Mouse (Mus musculus) liver, adult 2 months (tissue): ENCODE measurements around the gene Cox14. TPM values are rescaled to one million over a fixed set of nuclear protein-coding genes. Genes with fewer than 3 reads are reported as not detected.

Experiments used
- DNase-seq: peaks from one replicate; pipeline ENCODE4 v3.0.0-alpha.2; 2011; ENCODE audit warnings: low read depth, low spot score; ENCODE audit errors: extremely low read depth
- H3K27ac ChIP-seq: fragments of 200-500 bp; replicated peaks from 2 replicates; pipeline ENCODE4 v1.5.1; 2012; ENCODE audit warnings: low read depth, mild to moderate bottlenecking, control low read depth, inconsistent platforms, low read length; ENCODE audit not compliant: insufficient read depth
- H3K27me3 ChIP-seq: fragments of 200-500 bp; 2 replicates; pipeline ENCODE4 v1.6.1; 2012; ENCODE audit warnings: mild to moderate bottlenecking, moderate library complexity, low read length, inconsistent platforms; ENCODE audit not compliant: control insufficient read depth, insufficient read depth
- H3K36me3 ChIP-seq: fragments of 200-500 bp; 2 replicates; pipeline ENCODE4 v1.6.1; 2012; ENCODE audit warnings: low read length, inconsistent platforms; ENCODE audit not compliant: control insufficient read depth, insufficient read depth
- H3K4me1 ChIP-seq: fragments of 200-500 bp; 2 replicates; pipeline ENCODE4 v1.6.1; 2011; ENCODE audit warnings: low read length; ENCODE audit not compliant: control insufficient read depth, insufficient read depth
- H3K4me3 ChIP-seq: fragments of 200-500 bp; 2 replicates; pipeline ENCODE4 v1.5.1; 2011; ENCODE audit warnings: low read depth, mild to moderate bottlenecking, control low read depth, low read length, moderate library complexity; ENCODE audit not compliant: insufficient read depth
- H3K79me2 ChIP-seq: fragments of 200-500 bp; 2 replicates; pipeline ENCODE4 v1.6.1; 2012; ENCODE audit warnings: inconsistent platforms, mild to moderate bottlenecking, low read length, moderate library complexity; ENCODE audit not compliant: control insufficient read depth, insufficient read depth
- H3K9ac ChIP-seq: fragments of 200-500 bp; 2 replicates; pipeline ENCODE4 v1.6.1; 2012; ENCODE audit warnings: low read depth, mild to moderate bottlenecking, control low read depth, inconsistent platforms, low read length
- CTCF ChIP-seq: fragments of 200-500 bp; IDR thresholded peaks from 2 replicates; pipeline ENCODE4 v1.5.1; 2011; ENCODE audit warnings: low read depth, low read length, control low read depth
- POLR2A ChIP-seq: fragments of 200-500 bp; IDR thresholded peaks from 2 replicates; pipeline ENCODE4 v1.6.1; 2011; ENCODE audit warnings: low read length, control low read depth; ENCODE audit not compliant: insufficient read depth; ENCODE audit errors: extremely low read depth
- WGBS: fragments of 180-500 bp; shearing (Covaris S2); methylation state at CpG from one replicate; pipeline ENCODE4 v1.1.7; 2018; 5-methylcytosine and 5-hydroxymethylcytosine counted together
- polyA plus RNA-seq: library from polyadenylated mRNA; depleted of rRNA; stranded (reverse); fragments of >200 nt; gene quantifications from 2 replicates; pipeline ENCODE4 v1.2.3, GENCODE M21; 2012
- total RNA-seq: library from RNA; depleted of rRNA; stranded (reverse); fragments of >200 nt; gene quantifications from 2 replicates; pipeline ENCODE4 v1.2.3, GENCODE M21; 2014

The Cox14 gene
- total and polyA plus RNA-seq, 2 experiments, result 58.6 to 117 TPM

GRCm38 (mm10) chr15:99688712-99689111 lies 36.7 kb upstream of the Cox14 start:
- no peaks in the 10 kb centered on the region for H3K4me1 ChIP-seq
- no peak overlapping the region for H3K9ac ChIP-seq
- no peak overlapping the region for H3K4me3 ChIP-seq
- H3K79me2 ChIP-seq, result no peaks in the 10 kb centered on the region
- TF ChIP-seq POLR2A (no peak), CTCF (peak; percentile 89)
- 4% methylated on average over 4 of the region's 4 CpGs for WGBS
- no peaks in the 10 kb centered on the region for H3K27me3 ChIP-seq
- DNase-seq, result peak; percentile 47
- H3K27ac ChIP-seq, result no peak overlapping the region
- no peaks in the 10 kb centered on the region for H3K36me3 ChIP-seq

DNA sequence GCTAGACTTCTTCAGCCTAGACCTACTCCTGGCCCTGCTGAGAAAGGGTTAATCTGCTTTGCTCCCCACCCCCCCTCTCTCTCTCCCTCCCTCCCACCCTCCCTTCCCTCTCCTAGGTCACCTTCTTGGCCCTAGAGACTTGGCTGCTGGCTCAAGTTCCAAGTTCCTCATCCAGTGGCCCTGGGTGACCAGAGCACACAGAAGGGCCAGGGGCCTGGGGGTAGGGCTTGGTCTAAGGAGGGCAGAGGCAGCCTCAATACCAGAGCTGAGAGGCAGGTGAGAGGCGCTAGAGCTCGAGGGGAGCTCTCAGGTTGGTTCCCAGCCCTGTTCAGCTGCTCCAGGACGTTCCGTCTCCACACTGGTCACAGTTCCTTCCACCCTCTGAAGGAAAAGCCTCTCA lies 34.5 kb upstream of the Cox14 start:
- Histone ChIP-seq H3K36me3 (no peaks in the 10 kb centered on the region), H3K27ac (no peak overlapping the region), H3K9ac (no peak overlapping the region), H3K79me2 (no peaks in the 10 kb centered on the region), H3K4me3 (no peak overlapping the region), H3K4me1 (no peaks in the 10 kb centered on the region), H3K27me3 (no peaks in the 10 kb centered on the region)
- TF ChIP-seq POLR2A (no peak), CTCF (no peak)
- WGBS, result 68% methylated on average over 4 of the region's 4 CpGs
- no peak for DNase-seq

DNA sequence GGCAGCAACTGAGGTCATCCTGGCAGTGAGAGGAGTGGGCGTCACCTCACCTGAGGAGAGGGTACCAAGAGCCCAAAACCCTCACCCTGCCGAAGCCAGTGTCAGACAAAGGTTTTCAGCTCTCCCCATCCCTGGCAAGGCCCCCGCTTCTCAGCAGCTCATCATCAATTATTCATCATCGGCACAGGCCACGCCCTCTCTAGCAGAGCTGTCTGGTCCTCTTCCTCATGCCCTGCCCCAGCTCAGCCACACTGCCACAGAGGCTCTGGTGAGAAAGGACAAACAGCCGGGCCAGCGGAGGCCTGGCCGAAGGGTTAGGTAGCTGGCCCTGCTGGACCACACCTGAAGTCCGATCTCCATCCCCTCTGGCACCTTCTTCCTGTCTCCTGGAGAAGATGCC lies 33.4 kb upstream of the Cox14 start:
- Histone ChIP-seq H3K4me1 (no peaks in the 10 kb centered on the region), H3K36me3 (no peaks in the 10 kb centered on the region), H3K79me2 (no peaks in the 10 kb centered on the region), H3K27me3 (no peaks in the 10 kb centered on the region), H3K27ac (no peak overlapping the region), H3K4me3 (no peak overlapping the region), H3K9ac (no peak overlapping the region)
- TF ChIP-seq CTCF, result no peak
- no peak for TF ChIP-seq POLR2A
- 68% methylated on average over 9 of the region's 9 CpGs for WGBS
- no peak for DNase-seq

DNA sequence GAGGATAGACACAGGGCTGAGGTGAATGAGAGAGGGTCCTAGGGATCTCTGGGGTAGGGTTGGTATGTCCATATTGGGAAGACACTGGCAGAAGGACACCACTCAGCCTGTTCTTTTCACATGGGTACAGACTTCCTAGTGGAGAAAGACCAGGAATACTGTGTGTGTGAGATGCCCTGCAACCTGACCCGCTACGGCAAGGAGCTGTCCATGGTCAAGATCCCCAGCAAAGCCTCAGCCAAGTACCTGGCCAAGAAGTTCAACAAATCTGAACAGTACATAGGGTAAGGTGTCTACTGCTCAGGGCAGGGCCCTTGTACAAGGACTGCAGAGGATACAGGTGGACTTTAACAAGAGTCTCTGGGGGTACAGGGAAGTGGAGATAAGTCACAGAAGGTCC lies 28.1 kb upstream of the Cox14 start:
- no peaks in the 10 kb centered on the region for H3K36me3 ChIP-seq
- TF ChIP-seq CTCF (no peak), POLR2A (no peak)
- WGBS, result 37% methylated on average over 2 of the region's 2 CpGs

DNA sequence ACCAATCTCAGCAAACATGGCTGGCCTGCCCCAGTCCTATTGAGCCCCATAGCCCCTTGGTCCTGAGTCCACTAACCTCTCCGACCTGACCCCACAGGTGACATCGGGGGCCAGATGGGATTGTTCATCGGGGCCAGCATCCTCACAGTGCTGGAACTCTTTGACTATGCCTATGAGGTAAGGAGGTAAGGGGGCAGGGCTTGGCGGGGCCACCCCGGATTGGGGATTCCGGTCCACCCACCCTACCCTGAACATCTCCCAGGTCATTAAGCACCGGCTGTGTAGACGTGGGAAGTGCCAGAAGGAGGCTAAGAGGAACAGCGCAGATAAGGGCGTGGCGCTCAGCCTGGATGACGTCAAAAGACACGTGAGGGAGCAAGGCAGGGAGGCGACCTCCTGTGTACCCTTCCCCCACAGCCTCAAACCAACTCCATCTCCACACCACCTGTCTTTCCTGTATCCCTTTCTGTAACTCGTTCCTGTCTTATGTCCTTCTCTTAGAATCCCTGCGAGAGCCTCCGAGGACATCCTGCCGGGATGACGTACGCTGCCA lies 26.8 kb upstream of the Cox14 start:
- Histone ChIP-seq H3K36me3 (no peaks in the 10 kb centered on the region), H3K27me3 (no peaks in the 10 kb centered on the region), H3K9ac (no peak overlapping the region), H3K4me3 (no peak overlapping the region), H3K4me1 (peaks cover 6% of the 10 kb centered on the region; the same call in 1 of the 2 replicates), H3K27ac (no peak overlapping the region), H3K79me2 (0 out of 2 replicates have a peak, but pooled peaks cover 3% of the 10 kb centered on the region)
- DNase-seq, result no peak
- TF ChIP-seq POLR2A, result no peak
- TF ChIP-seq CTCF, result no peak
- 42% methylated on average over 20 of the region's 20 CpGs for WGBS

More for the DNA sequence above, 28.1 kb upstream of the Cox14 start:
- Histone ChIP-seq H3K9ac (no peak overlapping the region), H3K4me1 (peaks cover 6% of the 10 kb centered on the region; the same call in 1 of the 2 replicates), H3K27me3 (no peaks in the 10 kb centered on the region), H3K27ac (no peak overlapping the region), H3K79me2 (0 out of 2 replicates have a peak, but pooled peaks cover 3% of the 10 kb centered on the region), H3K4me3 (no peak overlapping the region)
- no peak for DNase-seq

DNA sequence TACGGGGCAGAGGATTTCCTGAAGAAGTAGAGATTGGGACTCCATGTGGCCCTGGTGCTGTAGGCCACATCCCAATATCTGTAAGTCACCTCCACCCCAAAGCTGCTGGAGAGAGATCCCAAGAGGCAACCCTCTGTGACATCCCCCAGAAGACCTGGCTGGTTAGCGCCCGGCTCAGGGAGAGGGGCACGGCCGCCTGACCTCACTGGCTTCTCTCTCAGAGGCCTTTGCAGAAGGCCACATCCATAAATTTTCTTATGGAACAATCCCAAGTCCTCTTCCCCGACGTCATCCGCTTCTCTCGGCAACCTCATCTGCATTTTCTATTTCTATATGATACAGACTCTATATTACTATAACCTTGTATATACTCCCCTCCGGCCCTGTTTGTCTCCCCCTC lies 25.7 kb upstream of the Cox14 start:
- Histone ChIP-seq H3K9ac (no peak overlapping the region), H3K27me3 (no peaks in the 10 kb centered on the region), H3K27ac (no peak overlapping the region), H3K4me3 (no peak overlapping the region), H3K4me1 (peaks cover 6% of the 10 kb centered on the region; the same call in 1 of the 2 replicates), H3K36me3 (no peaks in the 10 kb centered on the region), H3K79me2 (0 out of 2 replicates have a peak, but pooled peaks cover 3% of the 10 kb centered on the region)
- WGBS, result 89% methylated on average over 10 of the region's 10 CpGs
- DNase-seq, result no peak
- TF ChIP-seq POLR2A, result no peak
- no peak for TF ChIP-seq CTCF
